Mouse (Mus musculus) spleen, postnatal 4 days (tissue): ENCODE results near the gene Lrrc7.

ENCODE experiments used
- DNase-seq, 2 experiments: peaks; one replicate each; pipeline ENCODE4 v3.0.0; 2022; ENCODE audit warnings: low spot score in 2 of 2

The Lrrc7 gene

DNA sequence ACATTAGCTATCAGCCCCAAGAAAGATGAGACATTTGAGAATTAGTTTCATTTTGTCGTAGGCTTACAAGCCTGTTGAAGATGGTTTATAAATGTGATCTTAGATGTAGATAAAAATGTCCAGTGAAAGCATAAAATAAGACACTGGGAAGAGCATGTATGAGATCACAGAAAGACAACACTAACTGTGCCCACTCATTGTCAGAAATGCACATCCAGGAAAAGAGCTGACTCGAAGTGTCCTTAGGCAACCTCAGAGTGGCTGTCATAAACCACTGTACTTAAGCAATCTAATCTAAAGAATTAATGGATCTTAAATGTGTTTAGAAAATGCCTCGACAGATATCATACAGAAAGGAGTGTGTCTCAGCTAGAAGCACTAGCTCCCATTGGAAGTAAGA is 196.2 kb downstream of the Lrrc7 start:
- no peak for DNase-seq

DNA sequence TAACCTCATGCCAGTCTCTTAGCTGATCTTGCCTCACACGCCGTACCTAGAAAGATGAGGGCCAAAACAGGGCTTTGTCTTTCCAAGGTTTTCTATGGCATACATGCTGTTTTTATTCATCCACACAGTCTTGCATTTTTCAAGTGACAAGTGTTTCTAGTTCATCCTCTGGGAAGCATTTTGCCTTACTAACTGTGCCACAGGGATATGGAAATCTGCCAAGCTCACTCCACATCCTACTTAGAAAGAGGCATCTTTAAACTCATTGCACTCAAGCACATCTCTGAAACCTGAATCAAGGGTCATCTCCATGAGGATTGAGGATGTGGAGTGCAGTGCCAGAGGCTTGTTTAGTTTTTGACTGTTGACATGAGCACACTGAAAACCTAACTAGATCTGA is 199.9 kb downstream of the Lrrc7 start:
- DNase-seq, result no peak

DNA sequence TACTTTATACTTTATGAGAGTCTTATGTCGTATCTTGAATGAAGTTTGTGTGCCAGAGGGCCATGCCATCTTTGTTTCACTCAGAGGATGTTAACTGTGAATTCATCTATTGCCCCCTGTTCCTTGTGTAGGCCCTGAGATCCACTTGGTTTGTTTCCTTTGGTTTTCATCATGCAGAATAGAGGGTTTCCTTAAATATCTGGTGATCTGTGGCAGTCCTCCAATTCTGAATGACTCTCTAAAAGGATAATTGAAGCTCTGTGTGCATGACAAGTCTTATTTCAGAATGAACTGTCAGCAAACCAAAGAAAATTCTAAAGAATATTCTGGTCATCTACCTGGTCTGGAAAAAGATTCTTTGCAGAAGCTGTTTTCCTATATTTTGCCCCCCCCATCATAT is 205.3 kb downstream of the Lrrc7 start:
- no peak for DNase-seq

DNA sequence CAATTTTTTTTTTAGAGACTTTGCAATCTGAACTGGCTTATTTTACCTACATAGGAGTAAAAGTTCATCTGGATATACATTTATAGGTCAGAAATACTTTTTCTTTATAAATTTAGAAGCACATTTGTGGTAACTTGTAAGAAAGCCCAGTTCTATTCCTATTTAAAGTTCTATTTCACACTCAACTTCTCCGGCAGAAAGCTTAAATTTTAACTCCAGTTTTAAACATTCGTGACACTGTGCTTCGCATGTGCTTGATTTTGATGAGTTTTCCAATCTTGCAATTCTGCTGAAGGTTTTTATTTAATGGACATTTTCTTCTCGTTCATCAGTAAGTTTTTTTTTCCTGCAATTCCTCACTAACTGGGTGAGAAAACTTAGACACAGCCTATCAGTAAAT is 205.8 kb downstream of the Lrrc7 start:
- no peak for DNase-seq

DNA sequence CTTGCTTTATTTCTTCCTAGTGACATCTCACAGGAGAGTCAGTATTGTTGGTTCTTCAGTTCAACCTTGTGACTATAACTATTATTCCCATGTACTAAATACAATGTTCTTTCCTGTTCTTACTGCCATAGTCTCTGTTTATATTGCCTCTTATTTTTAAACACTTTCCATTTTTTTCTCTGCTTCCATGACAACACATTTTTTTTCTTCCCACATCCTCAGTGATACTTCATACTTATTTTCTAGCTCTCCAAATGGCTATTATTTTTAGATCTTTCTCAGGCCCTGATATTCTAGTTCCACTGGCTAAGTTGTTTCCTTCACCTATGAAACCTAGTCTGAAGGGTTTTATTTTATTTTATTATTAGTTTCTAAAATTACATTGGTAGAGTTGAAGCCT is 221.2 kb downstream of the Lrrc7 start:
- no peak for DNase-seq

DNA sequence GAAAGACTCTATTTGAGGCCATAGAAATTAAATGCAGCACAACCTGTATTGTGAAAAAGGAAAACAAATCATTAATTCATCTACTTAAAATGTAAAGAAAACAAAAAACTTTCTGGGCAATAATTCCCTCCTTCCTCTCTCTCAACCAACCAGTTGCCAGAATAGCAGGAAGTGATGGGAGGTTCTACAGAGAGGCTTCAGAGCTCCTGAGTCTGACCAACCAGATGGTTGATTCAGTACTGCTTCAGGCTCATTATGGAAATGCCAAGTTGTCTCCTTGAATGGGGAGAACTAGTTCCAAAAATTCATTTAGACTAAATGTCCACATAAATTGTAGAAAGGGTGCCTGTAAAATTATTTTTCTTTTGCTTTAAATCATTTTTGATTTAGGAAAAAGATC is 231.9 kb downstream of the Lrrc7 start:
- no peak for DNase-seq

DNA sequence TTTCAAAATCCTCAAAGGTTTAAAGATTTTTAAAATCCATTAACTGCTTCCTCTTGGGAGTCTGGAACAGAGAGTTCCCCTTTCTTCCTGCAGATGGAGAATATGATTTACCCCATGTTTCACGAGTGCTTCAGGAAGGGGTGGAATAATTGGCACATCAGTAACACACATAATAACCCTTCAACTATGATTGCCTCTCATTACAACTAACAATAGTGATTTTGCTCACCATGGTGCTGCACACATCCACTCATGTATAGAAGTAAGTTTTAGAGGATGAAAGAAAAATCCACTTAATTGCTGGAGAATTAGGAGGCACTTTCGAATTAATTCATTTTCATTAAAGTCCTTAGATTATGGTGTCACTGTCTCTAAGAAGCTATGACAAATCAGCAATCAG is 251.6 kb downstream of the Lrrc7 start:
- no peak for DNase-seq

DNA sequence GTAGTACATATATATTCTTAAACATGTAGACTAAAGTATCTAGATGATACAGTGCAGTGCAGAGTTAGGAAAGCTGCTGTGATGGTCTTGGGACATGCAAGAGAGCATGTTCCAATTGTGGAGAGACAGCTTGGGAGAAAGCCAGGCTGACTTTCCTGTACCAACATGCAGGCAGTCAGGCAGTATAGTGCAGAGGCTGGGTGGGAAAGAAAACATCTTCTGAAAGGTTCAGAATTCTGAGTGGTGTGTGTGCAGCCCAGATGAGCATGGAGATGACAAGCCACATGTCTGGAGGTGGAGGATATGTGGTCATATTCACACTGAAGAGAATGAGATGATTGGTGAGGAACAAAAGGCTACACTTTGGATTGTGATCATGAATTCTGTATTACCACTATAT is 254.6 kb downstream of the Lrrc7 start:
- DNase-seq, result no peak

DNA sequence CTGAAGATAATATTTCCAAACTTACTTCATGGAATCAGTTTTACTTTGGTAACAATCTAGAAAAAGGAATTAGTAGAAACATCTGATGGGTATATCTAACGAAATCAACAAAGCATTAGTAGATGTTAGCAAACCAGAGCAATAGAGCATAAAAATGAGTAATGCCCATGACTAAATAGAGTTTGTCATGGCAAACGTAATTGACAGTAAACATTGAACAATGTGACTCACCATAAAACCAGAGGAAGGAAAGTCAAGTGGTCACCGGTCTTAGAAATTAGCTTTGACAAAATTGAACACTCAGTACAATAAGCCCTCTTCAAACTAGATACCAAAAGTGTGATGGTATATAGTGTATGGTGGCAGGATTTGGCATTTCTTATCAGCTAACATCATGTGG is 263.3 kb downstream of the Lrrc7 start:
- DNase-seq, result no peak

DNA sequence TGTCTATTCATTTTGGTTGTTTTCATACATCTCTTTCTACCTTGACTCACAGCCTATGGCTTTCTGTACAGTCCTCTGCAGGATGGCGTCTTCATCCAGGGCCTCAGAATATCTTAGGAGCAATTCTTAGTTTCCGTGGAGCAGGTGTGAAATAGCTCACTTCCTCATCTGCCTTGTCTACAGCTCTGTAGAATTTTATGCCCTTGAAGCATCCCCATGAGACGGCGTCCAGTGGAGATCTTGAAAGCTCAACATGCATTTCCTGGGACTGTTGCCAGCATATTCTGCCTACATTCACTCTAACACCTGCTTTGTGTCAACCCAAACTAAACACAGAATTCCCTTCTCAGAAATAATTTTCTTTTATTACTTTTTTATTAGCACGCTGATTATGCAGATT is 267.0 kb downstream of the Lrrc7 start:
- no peak for DNase-seq

DNA sequence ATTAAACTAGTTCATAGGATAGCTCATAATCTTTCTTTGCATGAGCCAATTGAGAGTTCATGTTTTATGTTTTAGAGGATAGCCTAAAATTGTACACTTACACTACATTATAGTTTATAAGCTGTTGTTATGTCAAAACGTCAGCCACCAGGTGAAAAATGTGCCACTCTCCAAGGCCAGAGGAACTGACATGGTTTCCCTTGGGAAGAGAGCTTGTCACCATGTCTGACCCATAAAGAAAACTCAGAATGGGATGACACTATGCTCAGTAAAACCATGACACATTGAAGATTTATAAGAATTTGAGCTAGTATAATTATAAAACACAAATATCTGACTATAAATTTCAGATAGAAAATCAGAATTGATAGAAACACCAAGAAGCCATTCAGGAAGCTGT is 277.6 kb downstream of the Lrrc7 start:
- DNase-seq, result no peak

DNA sequence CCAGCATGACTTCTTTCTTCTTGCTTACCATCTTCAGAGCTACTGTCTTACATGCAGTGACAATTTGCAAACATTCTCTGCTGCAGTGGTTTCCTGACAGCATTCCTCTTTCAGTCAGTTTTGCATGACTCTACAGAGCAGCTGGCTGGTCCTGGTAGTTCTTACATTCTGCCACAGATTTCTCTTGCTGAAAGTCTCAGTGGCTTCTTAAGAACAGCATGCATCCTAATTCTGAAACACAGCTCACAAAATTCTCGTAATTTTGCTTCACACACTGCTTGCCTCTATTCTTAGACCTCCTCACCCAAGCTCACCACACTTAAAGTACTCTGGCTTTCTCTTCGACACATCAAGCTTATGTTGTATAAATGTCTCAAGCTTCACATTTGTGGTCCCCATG is 283.4 kb downstream of the Lrrc7 start:
- no peak for DNase-seq

DNA sequence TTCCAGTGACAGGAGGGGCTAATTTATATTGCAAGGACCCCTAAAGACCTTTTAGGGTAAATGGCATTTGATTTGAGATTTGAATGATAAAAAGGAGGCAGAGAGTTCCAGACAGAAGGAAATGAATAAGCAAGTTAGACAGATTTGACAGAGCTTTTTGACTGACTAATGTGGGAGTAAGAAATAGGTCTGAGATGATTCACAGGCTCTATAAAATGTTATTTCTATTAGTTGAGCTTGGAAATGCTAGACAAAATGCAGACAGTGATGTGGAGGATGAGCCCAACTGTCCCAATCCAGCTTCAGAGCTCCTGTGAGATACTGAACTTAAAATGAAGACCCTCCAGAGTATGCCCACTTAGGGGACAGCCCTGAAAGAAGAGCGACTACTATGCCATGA is 289.3 kb downstream of the Lrrc7 start:
- no peak for DNase-seq

DNA sequence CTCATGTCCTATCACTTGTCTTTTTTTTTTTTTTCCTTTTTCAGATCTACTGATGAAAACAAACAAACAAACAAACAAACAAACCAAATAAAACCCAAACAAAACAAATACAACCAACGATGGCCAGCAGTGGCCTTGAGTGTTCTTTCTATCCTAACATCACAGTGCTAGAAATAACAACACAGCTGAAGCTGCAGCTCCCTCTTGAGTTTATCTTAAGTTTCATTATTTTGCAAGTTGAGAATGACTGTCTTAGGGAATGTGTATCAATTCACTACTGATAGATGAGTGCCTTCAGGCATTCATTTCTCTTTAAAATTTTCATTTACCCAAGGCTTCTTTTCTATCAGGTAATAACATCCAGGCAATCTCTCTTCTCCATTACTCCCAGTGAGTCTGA is 291.1 kb downstream of the Lrrc7 start:
- DNase-seq, result no peak

DNA sequence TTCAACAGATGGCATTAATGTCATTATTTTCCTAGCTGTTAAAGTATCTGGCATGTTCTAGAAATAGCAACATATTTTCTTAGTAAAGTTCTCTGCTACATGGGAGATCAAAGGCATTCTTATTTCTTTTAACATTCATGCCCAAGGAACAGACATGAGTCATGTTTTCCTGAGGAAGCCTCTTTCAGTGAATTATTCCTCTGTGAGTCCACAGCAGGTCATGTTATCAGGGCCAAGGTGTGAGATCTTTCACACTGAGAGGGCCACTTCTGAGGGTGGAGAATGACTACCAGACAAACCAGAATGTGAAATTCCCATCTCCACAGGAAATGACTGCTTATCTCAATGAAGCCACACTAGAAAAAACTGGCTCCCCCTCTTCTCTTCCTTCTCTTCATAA is 309.4 kb downstream of the Lrrc7 start:
- no peak for DNase-seq

DNA sequence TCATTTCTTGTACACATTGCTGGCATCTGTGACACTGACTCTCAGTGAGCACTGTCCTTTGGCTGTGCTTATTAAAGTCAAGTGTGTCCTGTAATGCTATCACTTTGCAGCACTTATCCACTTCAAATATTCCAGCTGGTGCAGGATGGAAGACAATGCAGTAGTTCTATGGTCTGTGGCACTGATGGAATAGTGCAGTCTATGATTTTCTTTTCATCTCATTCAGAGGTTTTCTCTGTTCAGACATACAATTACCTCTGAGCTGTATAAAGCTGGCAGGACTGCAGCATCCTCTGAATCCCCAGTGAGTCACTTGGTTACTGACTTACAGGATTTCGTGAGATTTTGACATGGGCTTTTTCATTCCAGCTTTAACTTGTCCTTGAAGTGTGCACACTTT is 314.3 kb downstream of the Lrrc7 start:
- DNase-seq, result no peak

DNA sequence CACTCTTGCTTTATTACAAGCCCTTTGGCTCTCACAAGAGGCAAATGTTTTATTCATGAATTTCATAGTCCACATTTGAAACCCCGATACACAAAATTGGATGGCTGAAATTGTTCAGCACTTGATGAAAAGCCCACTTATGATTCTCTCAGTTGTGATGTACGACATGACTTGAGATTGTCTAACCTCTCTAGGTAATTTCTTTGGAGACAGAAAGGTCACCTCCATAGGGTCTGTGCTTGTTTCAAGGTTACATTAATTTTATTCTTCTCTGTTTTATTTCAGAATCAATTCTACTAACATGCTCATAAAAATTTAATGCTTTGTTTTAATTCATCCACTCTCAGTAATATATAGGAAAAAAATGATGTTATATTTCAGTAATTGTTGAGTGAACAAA is 351.4 kb downstream of the Lrrc7 start:
- DNase-seq, result no peak

DNA sequence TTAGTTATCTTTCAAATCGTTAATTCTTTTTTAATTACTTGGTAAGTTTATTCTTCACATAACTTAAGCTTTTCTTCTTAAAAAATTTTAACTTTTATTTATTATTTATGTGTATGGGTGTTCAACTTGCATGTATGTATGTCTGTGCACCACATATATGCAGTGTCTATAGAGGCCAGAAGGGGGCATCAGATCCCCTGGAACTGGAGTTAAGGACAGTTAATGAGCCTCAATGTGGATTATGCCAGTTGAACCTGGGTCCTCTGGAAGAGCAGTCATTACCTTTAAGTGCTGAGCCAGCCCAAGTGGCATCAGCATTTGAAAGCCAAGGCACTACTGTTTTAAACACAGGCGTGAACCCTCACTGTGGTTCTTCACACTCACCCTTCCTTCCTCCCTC is 352.0 kb downstream of the Lrrc7 start:
- no peak for DNase-seq

DNA sequence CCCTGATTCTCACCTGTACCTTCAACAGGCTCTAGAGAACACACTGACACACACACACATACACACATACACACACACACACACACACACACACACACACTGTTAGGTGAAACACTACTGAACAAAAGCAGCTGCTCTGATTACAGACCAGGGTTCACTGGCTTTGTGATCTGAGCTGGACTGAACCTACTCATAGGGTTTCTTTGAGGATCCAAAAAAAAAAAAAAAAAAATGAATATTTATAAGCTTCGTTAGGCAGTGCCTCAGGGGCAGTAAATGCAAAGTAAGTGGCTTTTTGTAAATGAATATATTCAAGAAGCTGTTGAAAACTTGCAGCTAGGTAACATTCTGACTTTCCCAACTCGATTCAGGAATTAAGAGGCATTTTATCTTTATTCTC is 354.2 kb downstream of the Lrrc7 start:
- DNase-seq, result no peak

DNA sequence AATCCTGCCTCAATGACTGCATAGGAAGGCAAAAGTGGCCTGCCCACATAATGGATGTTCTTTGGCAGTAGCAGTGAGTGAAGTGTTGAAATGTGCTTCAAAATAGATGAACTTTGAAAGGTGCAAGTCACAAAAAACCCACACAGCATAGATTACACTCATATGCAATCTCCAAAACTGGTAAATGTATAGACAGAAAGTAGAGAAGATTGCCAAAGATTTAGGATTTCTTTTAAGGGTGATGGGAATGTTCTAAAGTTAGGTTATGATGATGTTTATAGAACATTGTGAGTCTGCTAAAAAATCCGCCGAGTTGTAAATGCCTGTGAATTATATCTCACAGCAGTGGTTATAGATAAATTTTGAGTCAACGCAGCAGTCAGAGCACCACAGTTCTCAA is 359.2 kb downstream of the Lrrc7 start:
- DNase-seq, result no peak

DNA sequence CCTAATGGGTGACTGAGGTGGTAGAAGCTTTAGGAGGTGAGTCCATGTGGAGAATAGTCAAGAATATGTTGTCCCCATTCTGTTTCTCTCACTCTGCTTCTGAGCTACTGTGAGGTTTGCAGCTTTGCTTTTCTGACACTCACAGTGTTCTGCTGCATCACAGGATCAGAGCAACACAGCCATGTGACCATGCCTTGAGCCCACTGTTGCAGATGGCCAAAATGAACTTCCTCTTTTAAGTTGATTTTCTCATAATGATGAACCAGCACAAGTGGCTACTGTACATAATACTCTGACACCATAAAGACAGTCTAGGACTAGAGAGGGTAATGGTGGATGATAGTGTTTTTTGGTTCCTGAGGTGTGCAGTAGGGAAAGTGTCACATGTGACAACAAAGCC is 366.6 kb downstream of the Lrrc7 start:
- no peak for DNase-seq

DNA sequence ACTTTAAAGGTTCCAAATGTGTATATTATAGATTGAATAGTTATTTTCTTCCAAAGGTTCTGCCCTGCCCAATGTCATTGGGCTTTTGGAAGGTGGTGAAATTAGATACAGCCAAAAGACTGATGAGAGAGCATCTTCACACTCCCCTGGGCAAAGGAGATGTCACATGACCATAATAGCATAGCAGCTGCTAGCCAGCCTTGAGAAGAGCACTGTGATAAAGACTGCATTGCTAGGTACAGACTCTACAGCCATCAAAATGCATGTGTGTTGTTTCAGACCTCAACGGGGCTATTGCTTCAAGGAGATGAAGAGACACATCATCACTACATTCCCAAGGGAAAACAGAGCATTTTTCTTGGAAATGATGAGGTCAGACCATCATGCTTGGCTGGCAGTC is 368.8 kb downstream of the Lrrc7 start:
- no peak for DNase-seq

DNA sequence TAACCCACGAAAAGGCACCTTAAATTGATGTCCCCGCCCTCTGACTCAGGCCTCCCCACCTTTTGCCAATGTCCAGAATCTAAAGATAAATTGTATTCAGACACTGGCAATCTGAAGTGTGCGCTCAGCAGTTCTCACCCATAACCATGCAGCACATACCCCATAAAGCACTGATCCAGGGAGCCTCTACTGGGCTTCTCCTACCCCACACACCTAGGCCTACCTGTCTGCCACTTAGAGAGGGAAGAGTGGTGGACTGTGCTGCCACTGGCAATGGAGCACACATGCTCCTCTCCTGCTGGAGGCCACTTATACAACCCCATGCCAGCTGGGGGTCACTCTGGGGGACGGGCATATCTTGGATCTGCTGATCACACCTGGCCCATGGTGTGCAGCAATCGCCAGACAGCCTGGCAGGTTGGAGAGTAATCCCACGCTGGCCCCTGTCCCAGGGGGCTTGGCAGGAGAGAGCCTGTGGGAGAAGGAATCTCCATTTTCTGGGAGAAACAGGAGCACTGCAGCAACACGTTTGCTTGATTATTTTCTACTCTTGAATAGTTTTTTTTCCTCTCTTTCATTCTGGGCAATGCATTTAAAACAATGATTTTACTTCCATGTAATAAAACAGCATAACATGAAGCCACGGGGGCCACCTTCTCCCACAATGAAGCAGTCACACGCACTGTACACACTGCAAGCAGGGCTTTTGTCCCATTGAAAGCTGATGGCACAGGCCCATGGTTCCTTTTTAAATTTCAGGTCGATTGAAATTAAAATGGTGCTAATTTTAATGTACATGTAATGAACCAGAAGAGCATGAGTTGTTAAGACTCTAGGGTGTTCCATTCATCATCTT is 386.9 kb downstream of the Lrrc7 start:
- no peak for DNase-seq

DNA sequence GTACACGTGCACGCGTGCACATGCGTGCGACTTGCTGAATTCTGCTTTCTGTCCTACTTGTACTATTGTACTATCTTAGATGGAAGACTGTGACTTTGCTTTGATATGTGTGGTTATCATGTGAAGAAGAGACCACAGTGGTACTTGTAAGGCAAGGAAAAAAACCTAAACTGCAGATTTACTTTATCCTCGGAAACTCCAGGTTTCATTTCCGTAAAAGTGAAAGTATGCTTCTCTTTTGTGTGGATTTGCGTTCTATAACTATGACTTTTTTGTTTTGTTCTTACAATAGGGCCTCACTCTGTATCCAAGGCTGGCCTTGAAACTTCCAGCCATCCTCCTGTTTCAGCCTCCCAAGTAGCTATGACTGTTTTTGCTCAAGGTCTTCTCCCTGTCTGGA is 392.8 kb downstream of the Lrrc7 start:
- DNase-seq, result no peak
